In the genomic region with DNA sequence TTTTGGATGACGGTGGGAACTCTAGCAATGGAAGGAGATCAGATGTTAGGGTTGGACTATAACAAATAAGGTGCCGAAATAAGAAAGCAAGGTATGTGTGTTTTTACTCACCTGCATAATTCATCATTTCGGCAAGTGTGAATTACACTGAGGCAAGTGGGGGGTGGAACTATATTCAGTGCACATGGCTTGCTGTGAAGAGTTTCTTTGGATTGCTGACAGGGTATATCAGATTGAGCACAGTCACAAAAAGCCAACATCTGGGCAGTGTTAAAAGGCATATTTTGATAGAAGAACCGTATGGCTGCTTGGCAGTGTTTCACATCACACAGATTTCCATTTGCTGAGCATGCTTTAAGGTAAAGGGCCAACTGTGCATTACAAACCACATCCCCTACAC, we compare ENCODE assay signal across 37 mouse cellular contexts. TPM values are rescaled to one million over a fixed set of nuclear protein-coding genes. Genes with fewer than 3 reads are reported as not detected.
DNase-seq lines count a peak whose midpoint lies in the region; ATAC-seq lines count a peak whose summit lies in the region.
"Had no signal": no experiment of that assay in that cellular context is flagged by ENCODE, and none has a peak within 500 bp of the region (broad histone marks: within the 10 kb centered on the region; RNA-seq: fewer than 3 reads in every experiment).

No protein-coding gene starts in this region.

- H3K4me2 ChIP-seq in forebrain, embryonic 14.5 days (ENCODE audit: low read length) = no peak overlapping the region
- H3K4me2 ChIP-seq in forebrain, embryonic 15.5 days (replicated peaks) = no peak overlapping the region
- H3K4me2 ChIP-seq: embryonic facial prominence, embryonic 15.5 days; heart, embryonic 12.5 days; heart, embryonic 15.5 days; hindbrain, embryonic 14.5 days had no signal

- no peaks in the 10 kb centered on the region for H3K4me1 ChIP-seq in forebrain, embryonic 14.5 days (ENCODE audit: control insufficient read depth, insufficient read depth, low read length)
- H3K4me1 ChIP-seq in forebrain, embryonic 15.5 days = no peaks in the 10 kb centered on the region
- H3K4me1 ChIP-seq: embryonic facial prominence, embryonic 15.5 days; heart, embryonic 12.5 days; heart, embryonic 15.5 days had no signal

- H3K4me3 ChIP-seq in forebrain, embryonic 14.5 days (ENCODE audit: low read depth, low read length) = no peak overlapping the region
- no peak overlapping the region for H3K4me3 ChIP-seq in forebrain, embryonic 15.5 days
- H3K4me3 ChIP-seq: embryonic facial prominence, embryonic 15.5 days; heart, embryonic 12.5 days; heart, embryonic 15.5 days had no signal

- H3K27ac ChIP-seq in forebrain, embryonic 14.5 days (ENCODE audit: low read depth, low read length) = no peak overlapping the region
- H3K27ac ChIP-seq in forebrain, embryonic 15.5 days (replicated peaks) = no peak overlapping the region
- H3K27ac ChIP-seq: embryonic facial prominence, embryonic 15.5 days; heart, embryonic 15.5 days; hindbrain, embryonic 14.5 days had no signal

- H3K27me3 ChIP-seq in forebrain, embryonic 14.5 days (replicated peaks; ENCODE audit: control insufficient read depth, insufficient read depth, low read length) = no peaks in the 10 kb centered on the region
- H3K27me3 ChIP-seq in forebrain, embryonic 15.5 days = no peaks in the 10 kb centered on the region
- H3K27me3 ChIP-seq: CH12.LX; embryonic facial prominence, embryonic 15.5 days; heart, embryonic 12.5 days; heart, embryonic 15.5 days; Patski had no signal

- H3K9ac ChIP-seq in forebrain, embryonic 14.5 days (ENCODE audit: low read length) = no peak overlapping the region
- no peak overlapping the region for H3K9ac ChIP-seq in forebrain, embryonic 15.5 days (replicated peaks)
- H3K9ac ChIP-seq: embryonic facial prominence, embryonic 15.5 days; heart, embryonic 12.5 days; heart, embryonic 15.5 days; hindbrain, embryonic 14.5 days had no signal

- H3K9me3 ChIP-seq in forebrain, embryonic 14.5 days (replicated peaks; ENCODE audit: control insufficient read depth, low read length) = no peaks in the 10 kb centered on the region
- H3K9me3 ChIP-seq in forebrain, embryonic 15.5 days = no peaks in the 10 kb centered on the region
- H3K9me3 ChIP-seq: embryonic facial prominence, embryonic 15.5 days; G1E; heart, embryonic 12.5 days; heart, embryonic 15.5 days had no signal

- DNase-seq in forebrain, embryonic 14.5 days (ENCODE audit: low spot score) = peak; percentile 4
- peak; percentile 4 for DNase-seq in layer of hippocampus, adult 9-11 months
- no peak for DNase-seq in layer of hippocampus, postnatal 10 days (ENCODE audit: low spot score in 2 of 2)
- peak; percentile 29 for DNase-seq in brain, adult 2 months (ENCODE audit: low read depth, low spot score)
- DNase-seq in forelimb bud, embryonic 11.5 days (ENCODE audit: low read depth, low spot score) = peak; percentile 44
- DNase-seq in heart, postnatal 36 days = no peak
- DNase-seq in thymus, postnatal 25 days = no peak
- DNase-seq: adrenal gland, postnatal 10 days; adrenal gland, postnatal 36 days; B cell, adult 2 months; cerebellum, adult 11-12 months; cerebellum, adult 8-10 months; cerebellum, postnatal 10 days; cerebellum, postnatal 36 days; embryo, embryonic 11 days; gastrocnemius, postnatal 25 days; heart, adult 18-20 months; heart, postnatal 10 days; heart, postnatal 4 days had no signal

- WGBS in forebrain, embryonic 14.5 days = 80% methylated on average over 4 of the region's 4 CpGs
- 77% methylated on average over 4 of the region's 4 CpGs for WGBS in forebrain, embryonic 15.5 days

- intact Hi-C loops in heart, postnatal 36 days (cut with DNase I) = no loop called here

- no peaks in the 10 kb centered on the region for H3K36me3 ChIP-seq in forebrain, embryonic 14.5 days (ENCODE audit: control insufficient read depth, insufficient read depth, low read length)
- no peaks in the 10 kb centered on the region for H3K36me3 ChIP-seq in forebrain, embryonic 15.5 days
- H3K36me3 ChIP-seq: embryonic facial prominence, embryonic 15.5 days; G1E; heart, embryonic 12.5 days; heart, embryonic 15.5 days had no signal

- no peak for ATAC-seq in forebrain, embryonic 14.5 days
- no peak for ATAC-seq in forebrain, embryonic 15.5 days (replicated peaks)
- ATAC-seq: intestine, postnatal 0 days; Patski had no signal

RNA-seq across cellular contexts. Expression of a gene that starts 16.5 kb away (rescaled TPM):
- polyA plus RNA-seq in forebrain, embryonic 14.5 days (2014; fragmentation: Nextera tagmentation; extraction: Ambion mirVana) = not detected in 2 replicates
- polyA plus RNA-seq in forebrain, embryonic 15.5 days (2015; fragmentation: Nextera tagmentation; extraction: Ambion mirVana) = not detected in 2 replicates
- total RNA-seq in layer of hippocampus, postnatal 10 days (2021) = not detected
- total RNA-seq in heart, postnatal 36 days (2021) = not detected
- total RNA-seq: adrenal gland, adult 18-20 months; adrenal gland, postnatal 10 days; adrenal gland, postnatal 36 days; CH12.LX; G1E; gastrocnemius, adult 8-10 months; gastrocnemius, postnatal 25 days; heart, adult 18-20 months; heart, postnatal 10 days; heart, postnatal 4 days had no signal
- polyA plus RNA-seq: cortical plate, adult 2 months; embryonic facial prominence, embryonic 11.5 days; embryonic facial prominence, embryonic 15.5 days; forebrain, embryonic 11.5 days; frontal cortex, adult 2 months; G1E; gonadal fat pad, adult 2 months; heart, embryonic 12.5 days; heart, embryonic 15.5 days; hindbrain, embryonic 11.5 days; hindbrain, embryonic 14.5 days; intestine, embryonic 14.5 days; intestine, postnatal 0 days; Patski had no signal

Comparison
In these comparisons a context has a peak if more than half of its experiments do, and no peak if none do; other contexts are left out.
1. DNase-seq: peak in forebrain, embryonic 14.5 days (single experiment), layer of hippocampus, adult 9-11 months (single experiment), brain, adult 2 months (single experiment) and forelimb bud, embryonic 11.5 days (single experiment); none in layer of hippocampus, postnatal 10 days (0 of 2), heart, postnatal 36 days (0 of 2) and thymus, postnatal 25 days (single experiment).